Mouse (Mus musculus) brain, embryonic 14.5 days (tissue): ENCODE measurements at regions not wholly inside any gene's neighbourhood (a gene's known extent, or its start where the extent isn't known, plus 50 kb on each side); places are given as distances from the start of the nearest gene placed in this dataset.

ENCODE experiments used
- CTCF ChIP-seq: fragments of 200-500 bp; IDR thresholded peaks from 2 replicates; pipeline ENCODE4 v1.5.1; 2012; ENCODE audit warnings: inconsistent platforms, mild to moderate bottlenecking, moderate library complexity, borderline replicate concordance; ENCODE audit not compliant: insufficient read depth, insufficient read length; ENCODE audit errors: extremely low read depth
- POLR2A ChIP-seq: fragments of 200-500 bp; IDR thresholded peaks from 2 replicates; pipeline ENCODE4 v1.6.1; 2012; ENCODE audit warnings: mild to moderate bottlenecking, inconsistent platforms, borderline replicate concordance; ENCODE audit not compliant: poor library complexity, insufficient read depth, insufficient read length, severe bottlenecking; ENCODE audit errors: extremely low read depth

DNA sequence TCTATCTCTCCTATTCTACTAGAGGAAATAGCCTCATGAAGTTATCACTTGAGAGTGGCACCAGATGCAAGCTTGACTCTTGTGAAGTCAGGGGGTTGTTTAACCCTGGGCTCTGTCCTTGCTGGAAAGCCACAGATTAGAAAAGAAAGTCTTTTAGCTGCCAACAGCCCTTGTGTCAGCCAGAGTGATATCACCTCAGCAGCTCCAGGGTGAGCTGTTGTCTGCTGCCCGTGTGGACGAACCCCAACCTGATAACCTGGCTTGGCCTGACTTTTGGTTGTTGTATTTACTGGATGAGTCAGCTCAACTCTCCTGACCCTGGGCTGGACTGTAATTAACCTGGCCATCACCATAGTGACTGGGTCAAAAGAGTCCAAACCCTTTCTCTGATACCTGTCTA lies 88.6 kb upstream of the Serbp1 start:
- no peak for TF ChIP-seq CTCF
- TF ChIP-seq POLR2A = no peak
